Mouse (Mus musculus) CH12.LX (cell line): ENCODE results near the gene Rnf31. TPM values are rescaled to one million over a fixed set of nuclear protein-coding genes. Genes with fewer than 3 reads are reported as not detected.

Source experiments
- DNase-seq: peaks from one replicate; pipeline ENCODE4 v3.0.0-alpha.2; 2013; ENCODE audit errors: extremely low read depth
- H3K27ac ChIP-seq: 2 replicates; pipeline ENCODE4 v1.5.1; 2012; ENCODE audit warnings: low read depth, mild to moderate bottlenecking, control low read depth, moderate library complexity; ENCODE audit not compliant: insufficient read depth
- H3K27me3 ChIP-seq: replicated peaks from 2 replicates; pipeline ENCODE3; 2012; ENCODE audit warnings: inconsistent platforms
- H3K36me3 ChIP-seq, 2 experiments: replicated peaks in 1 of 2; 2 replicates each; pipeline versions ENCODE3 to v1.6.1; 2012; ENCODE audit warnings: inconsistent platforms in 1 of 2, low read length in 1 of 2, mild to moderate bottlenecking in 1 of 2, mixed read lengths in 1 of 2, moderate library complexity in 1 of 2; ENCODE audit not compliant: control insufficient read depth in 1 of 2, insufficient read depth in 1 of 2
- H3K4me1 ChIP-seq, 2 experiments: 2 replicates each; pipeline ENCODE4 v1.6.1; 2012; ENCODE audit warnings: inconsistent platforms in 1 of 2, moderate library complexity in 1 of 2; ENCODE audit not compliant: insufficient read depth in 2 of 2, control insufficient read depth in 1 of 2
- H3K4me2 ChIP-seq: 2 replicates; pipeline ENCODE4 v1.6.1; 2012; ENCODE audit warnings: low read depth, mild to moderate bottlenecking, control low read depth; ENCODE audit not compliant: poor library complexity, insufficient read depth, severe bottlenecking
- H3K4me3 ChIP-seq, 3 experiments: fragments of 150-350 bp in 1 of 3; sonication (generic) in 1 of 3; replicated peaks in 1 of 3; 2 replicates each; pipeline versions ENCODE3 to v1.5.1; 2011 to 2012; ENCODE audit warnings: low read depth in 2 of 3, low read length in 2 of 3, mild to moderate bottlenecking in 2 of 3, moderate library complexity in 2 of 3, control low read depth in 1 of 3, improper control_type of control experiment in 1 of 3, inconsistent platforms in 1 of 3, mixed read lengths in 1 of 3; ENCODE audit not compliant: poor library complexity in 1 of 3
- H3K79me2 ChIP-seq: replicated peaks from 2 replicates; pipeline ENCODE4 v1.6.1; 2012; ENCODE audit warnings: mild to moderate bottlenecking, moderate library complexity; ENCODE audit not compliant: control insufficient read depth, poor library complexity, insufficient read depth, severe bottlenecking; ENCODE audit errors: extremely low read depth
- H3K9ac ChIP-seq: 2 replicates; pipeline ENCODE4 v1.6.1; 2012; ENCODE audit warnings: low read depth, mild to moderate bottlenecking, control low read depth, moderate library complexity; ENCODE audit not compliant: insufficient read depth
- H3K9me3 ChIP-seq: replicated peaks from 2 replicates; pipeline ENCODE3; 2012; ENCODE audit warnings: low read length, inconsistent platforms, mixed read lengths
- BHLHE40 ChIP-seq: IDR thresholded peaks from 2 replicates; pipeline ENCODE4 v1.6.1; 2011; ENCODE audit warnings: mild to moderate bottlenecking, low read depth, low read length, improper control_type of control experiment
- CHD2 ChIP-seq: IDR thresholded peaks from 2 replicates; pipeline ENCODE4 v1.6.1; 2011; ENCODE audit warnings: low read length, improper control_type of control experiment
- CTCF ChIP-seq, 2 experiments: IDR thresholded peaks in 1 of 2; conservative IDR thresholded peaks in 1 of 2; 2 replicates each; pipeline ENCODE4 v1.5.1; 2011 to 2012; ENCODE audit warnings: low read depth in 2 of 2, low read length in 2 of 2, improper control_type of control experiment in 1 of 2, inconsistent platforms in 1 of 2, mild to moderate bottlenecking in 1 of 2, moderate library complexity in 1 of 2
- EP300 ChIP-seq: IDR thresholded peaks from 2 replicates; pipeline ENCODE4 v1.6.1; 2011; ENCODE audit warnings: low read length, improper control_type of control experiment
- ETS1 ChIP-seq: conservative IDR thresholded peaks from 2 replicates; pipeline ENCODE4 v1.6.1; 2012; ENCODE audit warnings: low read depth, mild to moderate bottlenecking, inconsistent platforms, low read length, improper control_type of control experiment, moderate library complexity
- JUN ChIP-seq: IDR thresholded peaks from 2 replicates; pipeline ENCODE4 v1.6.1; 2011; ENCODE audit warnings: low read depth, mild to moderate bottlenecking, low read length, improper control_type of control experiment, moderate library complexity; ENCODE audit not compliant: insufficient read depth
- JUND ChIP-seq: conservative IDR thresholded peaks from 2 replicates; pipeline ENCODE4 v1.6.1; 2011; ENCODE audit warnings: low read depth, low read length, improper control_type of control experiment
- KAT2A ChIP-seq: IDR thresholded peaks from 2 replicates; pipeline ENCODE4 v1.6.1; 2012; ENCODE audit warnings: low read length, improper control_type of control experiment, inconsistent platforms; ENCODE audit not compliant: insufficient replicate concordance
- MAFK ChIP-seq: IDR thresholded peaks from 2 replicates; pipeline ENCODE4 v1.6.1; 2011; ENCODE audit warnings: low read length, improper control_type of control experiment; ENCODE audit not compliant: insufficient replicate concordance
- MAX ChIP-seq: IDR thresholded peaks from 2 replicates; pipeline ENCODE4 v1.6.1; 2011; ENCODE audit warnings: low read length, improper control_type of control experiment
- MAZ ChIP-seq: IDR thresholded peaks from 2 replicates; pipeline ENCODE4 v1.6.1; 2012; ENCODE audit warnings: low read depth, mild to moderate bottlenecking, inconsistent platforms, low read length, improper control_type of control experiment, moderate library complexity
- MYC ChIP-seq: IDR thresholded peaks from 2 replicates; pipeline ENCODE4 v1.6.1; 2011; ENCODE audit warnings: low read depth, mild to moderate bottlenecking, improper control_type of control experiment, low read length
- NRF1 ChIP-seq: IDR thresholded peaks from 2 replicates; pipeline ENCODE4 v1.6.1; 2014; ENCODE audit warnings: low read depth, mild to moderate bottlenecking, inconsistent platforms, low read length, improper control_type of control experiment, moderate library complexity
- PAX5 ChIP-seq: IDR thresholded peaks from 2 replicates; pipeline ENCODE4 v1.6.1; 2012; ENCODE audit warnings: low read length, inconsistent platforms, mixed read lengths
- POLR2A ChIP-seq: IDR thresholded peaks from 2 replicates; pipeline ENCODE4 v1.6.1; 2011; ENCODE audit warnings: low read depth, mild to moderate bottlenecking, improper control_type of control experiment, low read length
- RAD21 ChIP-seq: IDR thresholded peaks from 2 replicates; pipeline ENCODE4 v1.6.1; 2011; ENCODE audit warnings: low read depth, mild to moderate bottlenecking, low read length, improper control_type of control experiment, moderate library complexity
- SIN3A ChIP-seq: IDR thresholded peaks from 2 replicates; pipeline ENCODE4 v1.6.1; 2012; ENCODE audit warnings: low read length, improper control_type of control experiment, inconsistent platforms
- SMC3 ChIP-seq: IDR thresholded peaks from 2 replicates; pipeline ENCODE4 v1.6.1; 2011; ENCODE audit warnings: low read depth, low read length, improper control_type of control experiment
- TCF12 ChIP-seq: IDR thresholded peaks from 2 replicates; pipeline ENCODE4 v1.6.1; 2014; ENCODE audit warnings: low read depth, mild to moderate bottlenecking, inconsistent platforms, low read length, improper control_type of control experiment
- USF2 ChIP-seq: conservative IDR thresholded peaks from 2 replicates; pipeline ENCODE4 v1.6.1; 2011; ENCODE audit warnings: low read depth, low read length, improper control_type of control experiment
- ZC3H11A ChIP-seq: IDR thresholded peaks from 2 replicates; pipeline ENCODE4 v1.6.1; 2012; ENCODE audit warnings: low read depth, mild to moderate bottlenecking, inconsistent platforms, low read length, improper control_type of control experiment
- ZKSCAN1 ChIP-seq: IDR thresholded peaks from 2 replicates; pipeline ENCODE4 v1.6.1; 2012; ENCODE audit warnings: low read depth, inconsistent platforms, low read length, improper control_type of control experiment, borderline replicate concordance
- ZNF384 ChIP-seq: IDR thresholded peaks from 2 replicates; pipeline ENCODE4 v1.6.1; 2012; ENCODE audit warnings: low read depth, low read length, improper control_type of control experiment, inconsistent platforms
- dilution Hi-C: fragments of 300-500 bp; cut with MboI; formaldehyde crosslinking; loops from 2 replicates; pipeline ENCODE4 v1.14.3; 2020; ENCODE audit warnings: low sequenced_read_pairs; ENCODE audit not compliant: extremely low pct_unique_long_range_greater_than_20kb, extremely low pct_ligation_motif_present
- in situ Hi-C: fragments of 300-500 bp; cut with MboI; formaldehyde crosslinking; loops from 3 replicates; pipeline ENCODE4 v1.14.3; 2019; ENCODE audit warnings: low sequenced_read_pairs, low pct_ligation_motif_present, low pct_unique_long_range_greater_than_20kb, mixed read lengths
- polyA plus RNA-seq: library from polyadenylated mRNA; unstranded; fragments of >175 nt; gene quantifications from 2 replicates; pipeline ENCODE4 v1.2.1, GENCODE M21; 2012; ENCODE audit warnings: low read depth; ENCODE audit not compliant: insufficient read length
- total RNA-seq, 2 experiments: library from RNA; depleted of rRNA; stranded (reverse); fragments of 300-350 nt in 1 of 2; fragments of >200 nt in 1 of 2; gene quantifications; 2 replicates each; pipeline ENCODE4 v1.2.3; 2012 to 2014

The Rnf31 gene
- total and polyA plus RNA-seq, 3 experiments: 3.8 to 22.6 (median 15.9) TPM

DNA sequence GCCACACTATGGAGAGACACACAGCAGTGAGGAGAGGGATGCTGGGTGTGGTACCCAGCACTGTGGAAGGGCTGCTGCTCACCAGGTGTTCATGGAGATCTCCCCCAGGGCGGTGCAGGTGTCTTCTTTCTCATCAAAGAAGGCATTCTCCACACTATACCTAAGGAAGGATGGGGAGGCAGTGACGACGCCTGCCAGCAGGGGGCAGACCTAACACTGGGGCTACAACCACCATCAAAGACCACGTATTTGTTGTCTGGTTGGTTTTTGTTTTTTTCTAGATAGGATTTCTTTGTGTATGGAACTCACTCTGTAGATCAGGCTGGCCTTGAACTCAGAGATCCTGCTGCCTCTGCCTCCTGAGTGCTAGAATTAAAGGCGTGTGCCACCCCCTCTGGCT lies 37.8 kb downstream of the Rnf31 start:
- H3K9ac ChIP-seq: no peak overlapping the region
- H3K36me3 ChIP-seq: peaks cover 95 to 100% of the 10 kb centered on the region in 2 experiments
- no peak overlapping the region for H3K4me3 ChIP-seq
- peaks cover under 1% of the 10 kb centered on the region; the same call in 1 of the 2 replicates for H3K79me2 ChIP-seq
- H3K4me1 ChIP-seq: peaks cover 4 to 10% of the 10 kb centered on the region in 2 experiments; a peak in 3 of 4 replicates
- DNase-seq: peak; percentile 45
- in situ Hi-C loops: no loop called here
- H3K27me3 ChIP-seq: no peaks in the 10 kb centered on the region
- dilution Hi-C loops: no loop called here
- TF ChIP-seq PAX5 (no peak), JUN (no peak), BHLHE40 (no peak), MYC (no peak), SMC3 (peak; percentile 70), CHD2 (no peak), MAFK (no peak), CTCF (conservative IDR thresholded peaks at IDR 0.05 in 1 of 2, IDR thresholded peaks at IDR 0.05 in 1 of 2; ENCODE audit: low read depth in 2 of 2, low read length in 2 of 2) (peak; percentile 77), RAD21 (peak; percentile 31), MAZ (no peak)
- no peaks in the 10 kb centered on the region for H3K9me3 ChIP-seq
- H3K4me2 ChIP-seq: no peak overlapping the region
- H3K27ac ChIP-seq: no peak overlapping the region

GRCm38 (mm10) chr14:55634874-55635522 lies 43.5 kb downstream of the Rnf31 start:
- DNase-seq: peak; percentile 23
- in situ Hi-C loops: no loop called here
- Histone ChIP-seq H3K27me3 (no peaks in the 10 kb centered on the region), H3K4me3 (peak overlapping the region; percentile 75 to 89 (median 78)), H3K9me3 (no peaks in the 10 kb centered on the region), H3K4me1 (peaks cover 4 to 25% of the 10 kb centered on the region in 2 experiments; a peak in 3 of 4 replicates)
- TF ChIP-seq MAZ: 0 out of 2 replicates have a peak, but pooled peaks have one; percentile 22
- no peak for TF ChIP-seq NRF1
- TF ChIP-seq USF2: no peak
- TF ChIP-seq, all 38 proteins: peak for 1
- peaks cover 62 to 83% of the 10 kb centered on the region in 2 experiments for H3K36me3 ChIP-seq
- H3K27ac ChIP-seq: no peak overlapping the region; the same call in 1 of the 2 replicates
- dilution Hi-C loops: no loop called here
- H3K9ac ChIP-seq: peak overlapping the region; percentile 54
- peak overlapping the region; percentile 23 for H3K4me2 ChIP-seq
- peaks cover 10% of the 10 kb centered on the region; the same call in 1 of the 2 replicates for H3K79me2 ChIP-seq

DNA sequence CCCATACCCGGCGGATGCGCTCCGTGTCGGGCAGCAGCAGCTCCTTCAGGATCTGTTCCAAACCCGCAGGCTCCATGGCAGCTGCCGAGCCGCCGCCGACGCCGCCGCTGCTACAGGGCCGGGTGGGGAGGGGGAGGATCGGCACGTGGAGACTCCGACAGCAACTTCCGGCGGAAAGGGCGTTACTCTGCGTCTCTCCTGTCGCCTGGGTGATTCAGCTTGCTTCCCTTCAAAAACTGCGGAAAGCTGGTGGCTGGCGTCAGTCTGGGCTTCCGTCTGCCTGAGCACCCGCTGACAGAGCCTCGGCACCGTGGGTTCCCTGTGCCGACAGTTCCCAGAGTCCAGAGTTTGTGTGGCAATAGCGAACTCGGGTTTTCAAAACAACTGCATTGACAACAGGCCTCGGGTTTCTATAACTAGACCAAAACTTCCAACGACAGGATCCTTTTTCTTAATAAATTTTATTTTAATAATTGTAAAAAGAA lies 44.1 kb downstream of the Rnf31 start, which contains the start of gene Ipo4:
Gene Ipo4, minus strand, starts transcription at position 435 of the 485 bp plus-strand sequence.
- in situ Hi-C loops: no loop called here
- dilution Hi-C loops: no loop called here
- Histone ChIP-seq H3K79me2 (peaks cover 10% of the 10 kb centered on the region; the same call in 1 of the 2 replicates), H3K4me3 (peak within 1 kb of the TSS; percentile 75 to 89 (median 78)), H3K27me3 (no peaks in the 10 kb centered on the region), H3K27ac (no peak within 1 kb of the TSS; the same call in 1 of the 2 replicates), H3K4me1 (peaks cover 4 to 28% of the 10 kb centered on the region in 2 experiments; a peak in 3 of 4 replicates), H3K4me2 (peak within 1 kb of the TSS; percentile 53), H3K36me3 (peaks cover 62 to 83% of the 10 kb centered on the region in 2 experiments), H3K9ac (peak within 1 kb of the TSS; percentile 54), H3K9me3 (no peaks in the 10 kb centered on the region)
- peak; percentile 93 for DNase-seq
- peak; percentile 32; the same call in 1 of the 2 replicates for TF ChIP-seq ETS1
- TF ChIP-seq ZNF384: no peak
- peak; percentile 81 for TF ChIP-seq MAZ
- TF ChIP-seq BHLHE40: peak; percentile 97
- peak; percentile 98 for TF ChIP-seq SIN3A
- TF ChIP-seq CTCF (conservative IDR thresholded peaks at IDR 0.05 in 1 of 2, IDR thresholded peaks at IDR 0.05 in 1 of 2; ENCODE audit: low read depth in 2 of 2, low read length in 2 of 2): no peak
- 0 out of 2 replicates have a peak, but pooled peaks have one; percentile 66 for TF ChIP-seq KAT2A
- peak; percentile 76 for TF ChIP-seq TCF12
- TF ChIP-seq JUN: no peak
- TF ChIP-seq JUND: no peak
- TF ChIP-seq ZC3H11A: no peak
- TF ChIP-seq ZKSCAN1: no peak
- no peak for TF ChIP-seq SMC3
- peak; percentile 97 for TF ChIP-seq MYC
- peak; percentile 82 for TF ChIP-seq POLR2A
- no peak for TF ChIP-seq EP300
- peak; percentile 98 for TF ChIP-seq MAX
